Mouse (Mus musculus) megakaryocyte, embryonic 14.5 days (primary cell): ENCODE results near the gene Mrpl49.

ENCODE experiments used
- FLI1 ChIP-seq: IDR thresholded peaks from 2 replicates; pipeline ENCODE4 v1.6.1; 2012; ENCODE audit warnings: low read length, inconsistent platforms, mixed read lengths
- GATA1 ChIP-seq: IDR thresholded peaks from 3 replicates; pipeline ENCODE4 v1.6.1; 2012; ENCODE audit warnings: mixed read lengths, low read length, inconsistent platforms, borderline replicate concordance

DNA sequence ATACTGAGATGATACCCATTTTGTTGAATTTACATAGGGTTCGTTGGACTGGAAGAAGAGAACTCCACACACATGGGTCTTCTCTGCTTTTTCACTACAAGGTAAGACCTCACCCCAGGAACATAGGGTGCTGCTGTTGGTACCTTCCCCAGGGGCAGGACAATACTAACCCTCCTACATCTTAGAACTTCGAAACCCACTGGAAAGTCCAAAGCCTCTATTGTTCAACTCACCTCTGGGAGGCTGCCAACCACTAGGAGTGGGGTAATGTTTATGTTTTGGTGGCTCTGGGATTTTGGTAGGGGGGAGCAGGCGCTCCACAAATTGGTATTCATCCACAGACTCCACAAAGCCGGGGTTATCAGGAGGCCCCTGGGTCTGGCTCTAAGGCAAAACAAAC is 889 bp downstream of the Mrpl49 start:
- TF ChIP-seq GATA1: no peak
- no peak for TF ChIP-seq FLI1
